Comparison of ENCODE assay signal across 9 mouse cellular contexts in the genomic region with DNA sequence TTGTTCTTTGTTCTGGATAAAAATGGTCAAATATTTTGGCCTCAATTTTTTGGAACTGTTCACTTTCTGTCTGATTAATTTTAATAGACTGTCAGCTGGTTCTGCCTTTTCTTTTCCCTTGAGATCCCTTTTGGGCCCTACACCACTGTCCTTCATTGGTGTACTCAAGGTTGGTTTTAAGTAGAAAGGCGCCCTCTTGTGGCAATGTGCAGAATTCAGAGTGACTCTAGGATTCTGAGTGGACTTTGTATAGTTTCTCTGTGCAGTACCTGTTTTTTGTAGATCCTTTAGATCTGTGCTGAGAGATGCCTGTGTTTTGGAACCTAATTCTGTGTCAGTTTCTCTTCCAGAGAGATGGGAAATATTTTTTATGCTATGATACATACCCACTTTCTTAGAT. TPM values are rescaled to one million over a fixed set of nuclear protein-coding genes. Genes with fewer than 3 reads are reported as not detected.
A peak's percentile ranks its signal among the peaks of the same experiment; 100 is the strongest.
DNase-seq lines count a peak whose midpoint lies in the region; ATAC-seq and TF ChIP-seq lines count a peak whose summit lies in the region.
"Had no signal": no experiment of that assay in that cellular context is flagged by ENCODE, and none has a peak within 500 bp of the region (broad histone marks: within the 10 kb centered on the region; RNA-seq: fewer than 3 reads in every experiment).

No protein-coding gene starts in this region.

- H3K9me3 ChIP-seq in hindbrain, embryonic 11.5 days (ENCODE audit: control insufficient read depth, low read length), result no peaks in the 10 kb centered on the region
- no peaks in the 10 kb centered on the region for H3K9me3 ChIP-seq in hindbrain, embryonic 16.5 days (ENCODE audit: control insufficient read depth, low read length)
- H3K9me3 ChIP-seq in MEL (replicated peaks; ENCODE audit: insufficient read depth, low read length), result no peaks in the 10 kb centered on the region

- no peak overlapping the region for H3K4me3 ChIP-seq in hindbrain, embryonic 11.5 days (ENCODE audit: low read depth, low read length)
- H3K4me3 ChIP-seq in hindbrain, embryonic 16.5 days (ENCODE audit: low read length), result no peak overlapping the region
- H3K4me3 ChIP-seq in MEL (ENCODE audit: control insufficient read depth in 1 of 2, insufficient read depth in 1 of 2, low read depth in 2 of 2, low read length in 2 of 2), result no peak overlapping the region

- intact Hi-C loops in heart, postnatal 36 days (cut with DNase I), result no loop called here

- DNase-seq in hindbrain, embryonic 11.5 days (ENCODE audit: low spot score), result peak; percentile 40
- peak; percentile 73 for DNase-seq in MEL (ENCODE audit: low read depth, low spot score)
- DNase-seq in cerebellum, postnatal 10 days, result peak; percentile 54 to 62
- DNase-seq in heart, postnatal 36 days, result peak; percentile 22 to 51
- peak; percentile 46 to 71 for DNase-seq in left cerebral cortex, adult 18-20 months (ENCODE audit: low spot score in 2 of 2)
- DNase-seq in ovary, postnatal 10 days (ENCODE audit: low spot score), result peak; percentile 13
- peak; percentile 63 for DNase-seq in thymus, postnatal 25 days

- H3K27ac ChIP-seq in hindbrain, embryonic 11.5 days (ENCODE audit: low read depth, low read length), result no peak overlapping the region
- no peak overlapping the region for H3K27ac ChIP-seq in hindbrain, embryonic 16.5 days (ENCODE audit: low read depth, low read length)
- no peak overlapping the region for H3K27ac ChIP-seq in MEL (ENCODE audit: control insufficient read depth, low read depth, low read length)
- H3K27ac ChIP-seq: macrophage had no signal

- ATAC-seq in hindbrain, embryonic 11.5 days (ENCODE audit: low FRiP score), result no peak
- no peak for ATAC-seq in hindbrain, embryonic 16.5 days

- no peaks in the 10 kb centered on the region for H3K36me3 ChIP-seq in hindbrain, embryonic 11.5 days (ENCODE audit: control insufficient read depth, insufficient read depth, low read length)
- H3K36me3 ChIP-seq in hindbrain, embryonic 16.5 days (ENCODE audit: control insufficient read depth, insufficient read depth, low read length), result no peaks in the 10 kb centered on the region
- H3K36me3 ChIP-seq in MEL (ENCODE audit: control insufficient read depth in 1 of 2, insufficient read depth in 2 of 2, low read length in 2 of 2), result peaks cover 0 to 5% of the 10 kb centered on the region in 2 experiments; a peak in 2 of 4 replicates

- no peak overlapping the region for H3K4me2 ChIP-seq in hindbrain, embryonic 11.5 days (replicated peaks; ENCODE audit: low read depth, low read length)
- H3K4me2 ChIP-seq in hindbrain, embryonic 16.5 days (ENCODE audit: low read length), result no peak overlapping the region

- TF ChIP-seq CTCF in MEL (IDR thresholded peaks at IDR 0.05 in 2 of 3, conservative IDR thresholded peaks at IDR 0.05 in 1 of 3; ENCODE audit: control insufficient read depth in 1 of 3, insufficient read depth in 1 of 3, low read depth in 2 of 3, low read length in 3 of 3, poor library complexity in 1 of 3, severe bottlenecking in 1 of 3), result peak; percentile 46 to 87 (median 62)

- no peaks in the 10 kb centered on the region for H3K4me1 ChIP-seq in hindbrain, embryonic 11.5 days (replicated peaks; ENCODE audit: control insufficient read depth, insufficient read depth, low read length)
- no peaks in the 10 kb centered on the region for H3K4me1 ChIP-seq in hindbrain, embryonic 16.5 days (ENCODE audit: control insufficient read depth, insufficient read depth, low read depth, low read length)
- peaks cover 0 to 2% of the 10 kb centered on the region in 2 experiments; a peak in 1 of 4 replicates for H3K4me1 ChIP-seq in MEL (ENCODE audit: control insufficient read depth in 1 of 2, insufficient read depth in 2 of 2, low read length in 2 of 2)

- peak; percentile 85 for TF ChIP-seq RAD21 in MEL (IDR thresholded peaks at IDR 0.05; ENCODE audit: low read depth, low read length)

- no peak overlapping the region for H3K9ac ChIP-seq in hindbrain, embryonic 11.5 days (ENCODE audit: low read depth, low read length)
- H3K9ac ChIP-seq in hindbrain, embryonic 16.5 days (ENCODE audit: low read depth, low read length), result no peak overlapping the region
- H3K9ac ChIP-seq in MEL (ENCODE audit: control insufficient read depth, low read depth, low read length, poor library complexity, severe bottlenecking), result no peak overlapping the region

- no peaks in the 10 kb centered on the region for H3K27me3 ChIP-seq in hindbrain, embryonic 11.5 days (ENCODE audit: control insufficient read depth, insufficient read depth, low read length)
- no peaks in the 10 kb centered on the region for H3K27me3 ChIP-seq in hindbrain, embryonic 16.5 days (replicated peaks; ENCODE audit: control insufficient read depth, insufficient read depth, low read length)
- H3K27me3 ChIP-seq in MEL (ENCODE audit: control insufficient read depth in 1 of 2, insufficient read depth in 2 of 2, low read length in 2 of 2), result no peaks in the 10 kb centered on the region

- TF ChIP-seq POLR2A in MEL (IDR thresholded peaks at IDR 0.05; ENCODE audit: control insufficient read depth in 1 of 2, insufficient read depth in 1 of 2, low read depth in 1 of 2, low read length in 2 of 2, poor library complexity in 1 of 2), result no peak

- H3K79me2 ChIP-seq in MEL (ENCODE audit: control insufficient read depth, insufficient read depth, low read length, poor library complexity), result no peaks in the 10 kb centered on the region

- TF ChIP-seq EP300 in MEL (IDR thresholded peaks at IDR 0.05; ENCODE audit: low read depth in 1 of 2, low read length in 2 of 2), result no peak

- WGBS in hindbrain, embryonic 11.5 days, result 4% methylated on average over 1 of the region's 1 CpGs
- 3% methylated on average over 1 of the region's 1 CpGs for WGBS in hindbrain, embryonic 16.5 days

TF ChIP-seq in MEL, 35 proteins besides CTCF, POLR2A, EP300 and RAD21:
- TF ChIP-seq SMC3 (IDR thresholded peaks at IDR 0.05; ENCODE audit: low read depth, low read length) (peak; percentile 91), ZC3H11A (IDR thresholded peaks at IDR 0.05; ENCODE audit: low read depth, low read length) (peak; percentile 83), USF2 (IDR thresholded peaks at IDR 0.05; ENCODE audit: borderline replicate concordance in 1 of 2, insufficient read depth in 1 of 2, low read depth in 1 of 2, low read length in 2 of 2) (no peak), MAFK (IDR thresholded peaks at IDR 0.05; ENCODE audit: borderline replicate concordance, low read depth, low read length) (no peak)

RNA-seq across cellular contexts. Expression of gene Gm8251, which starts 2.9 kb away (rescaled TPM):
- 0.12 and 0.20 TPM in 2 replicates for polyA plus RNA-seq in hindbrain, embryonic 11.5 days (2014; fragmentation: Nextera tagmentation; extraction: Ambion mirVana)
- 0.04 TPM in 1 of 2 replicates, not detected in the other for polyA plus RNA-seq in hindbrain, embryonic 16.5 days (2015; fragmentation: Nextera tagmentation; extraction: Ambion mirVana)
- 0.04 and 0.07 TPM in 2 replicates for total RNA-seq in MEL (2012; rRNA removed)
- under 1 TPM in 1 of 2 experiments, not detected in 1; 0.14 TPM for polyA plus RNA-seq in MEL (2012; ENCODE audit: insufficient read depth in 1 of 2, insufficient read length in 2 of 2, low read depth in 1 of 2, low replicate concordance in 2 of 2, missing spikeins in 1 of 2)
- total RNA-seq in heart, postnatal 36 days (2021), result not detected
- total RNA-seq in left cerebral cortex, adult 18-20 months (2021), result not detected
- polyA plus RNA-seq: macrophage had no signal

RNA-seq across cellular contexts. Expression of gene Tex30, which starts 37.6 kb away (rescaled TPM):
- polyA plus RNA-seq in hindbrain, embryonic 11.5 days (2014; fragmentation: Nextera tagmentation; extraction: Ambion mirVana), result 101 and 102 TPM in 2 replicates
- 40.3 and 40.4 TPM in 2 replicates for polyA plus RNA-seq in hindbrain, embryonic 16.5 days (2015; fragmentation: Nextera tagmentation; extraction: Ambion mirVana)
- 85.4 and 88.2 TPM in 2 replicates for total RNA-seq in MEL (2012; rRNA removed)
- 100 to 1,000 TPM in 1 of 2 experiments, not detected in 1; 115 TPM for polyA plus RNA-seq in MEL (2012; ENCODE audit: insufficient read depth in 1 of 2, insufficient read length in 2 of 2, low read depth in 1 of 2, low replicate concordance in 2 of 2, missing spikeins in 1 of 2)
- total RNA-seq in heart, postnatal 36 days (2021), result 1 to 10 TPM; 6.3 to 9.2 TPM
- total RNA-seq in left cerebral cortex, adult 18-20 months (2021), result 10 to 100 TPM in 1 of 2 experiments, 1 to 10 TPM in 1; 8.0 to 10.9 TPM

RNA-seq across cellular contexts. Expression of gene Mettl21c, which starts 44.8 kb away (rescaled TPM):
- polyA plus RNA-seq in hindbrain, embryonic 11.5 days (2014; fragmentation: Nextera tagmentation; extraction: Ambion mirVana), result 0.67 and 0.79 TPM in 2 replicates
- polyA plus RNA-seq in hindbrain, embryonic 16.5 days (2015; fragmentation: Nextera tagmentation; extraction: Ambion mirVana), result 1.2 and 1.8 TPM in 2 replicates
- total RNA-seq in MEL (2012; rRNA removed), result 0.08 and 0.10 TPM in 2 replicates
- under 1 TPM in 1 of 2 experiments, not detected in 1; 0.13 TPM for polyA plus RNA-seq in MEL (2012; ENCODE audit: insufficient read depth in 1 of 2, insufficient read length in 2 of 2, low read depth in 1 of 2, low replicate concordance in 2 of 2, missing spikeins in 1 of 2)
- not detected for total RNA-seq in heart, postnatal 36 days (2021)
- not detected for total RNA-seq in left cerebral cortex, adult 18-20 months (2021)
- polyA plus RNA-seq: macrophage had no signal

RNA-seq across cellular contexts. Expression of gene Kdelc1, which starts 54.0 kb away (rescaled TPM):
- 56.9 and 59.9 TPM in 2 replicates for polyA plus RNA-seq in hindbrain, embryonic 11.5 days (2014; fragmentation: Nextera tagmentation; extraction: Ambion mirVana)
- polyA plus RNA-seq in hindbrain, embryonic 16.5 days (2015; fragmentation: Nextera tagmentation; extraction: Ambion mirVana), result 26.3 and 29.4 TPM in 2 replicates
- total RNA-seq in MEL (2012; rRNA removed), result 16.7 and 17.6 TPM in 2 replicates
- polyA plus RNA-seq in MEL (2012; ENCODE audit: insufficient read depth in 1 of 2, insufficient read length in 2 of 2, low read depth in 1 of 2, low replicate concordance in 2 of 2, missing spikeins in 1 of 2), result 10 to 100 TPM in 1 of 2 experiments, not detected in 1; 28.7 TPM
- total RNA-seq in heart, postnatal 36 days (2021), result 10 to 100 TPM; 20.7 to 21.3 TPM
- total RNA-seq in left cerebral cortex, adult 18-20 months (2021), result 10 to 100 TPM in 1 of 2 experiments, 1 to 10 TPM in 1; 8.6 to 10.6 TPM

RNA-seq across cellular contexts. Expression of gene Bivm, which starts 54.1 kb away (rescaled TPM):
- polyA plus RNA-seq in hindbrain, embryonic 11.5 days (2014; fragmentation: Nextera tagmentation; extraction: Ambion mirVana), result 25.0 and 34.4 TPM in 2 replicates
- polyA plus RNA-seq in hindbrain, embryonic 16.5 days (2015; fragmentation: Nextera tagmentation; extraction: Ambion mirVana), result 27.3 and 32.3 TPM in 2 replicates
- total RNA-seq in MEL (2012; rRNA removed), result 11.8 and 16.7 TPM in 2 replicates
- polyA plus RNA-seq in MEL (2012; ENCODE audit: insufficient read depth in 1 of 2, insufficient read length in 2 of 2, low read depth in 1 of 2, low replicate concordance in 2 of 2, missing spikeins in 1 of 2), result 10 to 100 TPM in 1 of 2 experiments, not detected in 1; 27.2 TPM
- total RNA-seq in heart, postnatal 36 days (2021), result 10 to 100 TPM; 11.1 to 12.8 TPM
- 10 to 100 TPM; 30.0 to 34.6 TPM for total RNA-seq in left cerebral cortex, adult 18-20 months (2021)

Comparison
In these comparisons a context has a peak if more than half of its experiments do, and no peak if none do; other contexts are left out.
1. DNase-seq: peak in every context shown above with its lines; median percentile 73 in MEL; 63 in thymus, postnatal 25 days; 58 in left cerebral cortex, adult 18-20 months; 58 in cerebellum, postnatal 10 days; 40 in hindbrain, embryonic 11.5 days; 36 in heart, postnatal 36 days; 13 in ovary, postnatal 10 days.